Mouse (Mus musculus) ES-E14 (cell line): ENCODE measurements at regions not wholly inside any gene's neighbourhood (a gene's known extent, or its start where the extent isn't known, plus 50 kb on each side); places are given as distances from the start of the nearest gene placed in this dataset.

Experiments used
- DNase-seq: peaks from one replicate; pipeline ENCODE4 v3.0.0-alpha.2; 2013; ENCODE audit warnings: low read depth, low spot score
- H3K27ac ChIP-seq: 2 replicates; pipeline ENCODE4 v1.5.1; 2012; ENCODE audit warnings: low read depth, mild to moderate bottlenecking, low read length, moderate library complexity, mixed read lengths; ENCODE audit not compliant: poor library complexity, insufficient read depth, severe bottlenecking
- H3K36me3 ChIP-seq: 2 replicates; pipeline ENCODE4 v1.6.1; 2012; ENCODE audit warnings: mild to moderate bottlenecking, low read length, moderate library complexity, mixed read lengths; ENCODE audit not compliant: control insufficient read depth, poor library complexity, insufficient read depth, severe bottlenecking
- H3K4me1 ChIP-seq, 2 experiments: fragments of 150-350 bp in 1 of 2; sonication (generic) in 1 of 2; 2 replicates each; pipeline ENCODE4 v1.6.1; 2012; ENCODE audit warnings: low read length in 2 of 2, mild to moderate bottlenecking in 1 of 2, mixed read lengths in 1 of 2; ENCODE audit not compliant: control insufficient read depth in 2 of 2, insufficient read depth in 2 of 2, poor library complexity in 1 of 2
- H3K4me3 ChIP-seq, 2 experiments: fragments of 150-350 bp in 1 of 2; sonication (generic) in 1 of 2; 2 replicates each; pipeline ENCODE4 v1.5.1; 2012; ENCODE audit warnings: low read length in 2 of 2, low read depth in 1 of 2, mild to moderate bottlenecking in 1 of 2, mixed read lengths in 1 of 2; ENCODE audit not compliant: insufficient read depth in 1 of 2, poor library complexity in 1 of 2, severe bottlenecking in 1 of 2
- H3K9ac ChIP-seq: 2 replicates; pipeline ENCODE4 v1.6.1; 2012; ENCODE audit warnings: low read depth, mild to moderate bottlenecking, low read length, mixed read lengths; ENCODE audit not compliant: poor library complexity, insufficient read depth, severe bottlenecking
- H3K9me3 ChIP-seq: fragments of 150-350 bp; sonication (generic); 2 replicates; pipeline ENCODE4 v1.6.1; 2012; ENCODE audit warnings: low read depth, mild to moderate bottlenecking, low read length; ENCODE audit not compliant: control insufficient read depth, insufficient read depth
- CHD2 ChIP-seq: IDR thresholded peaks from 2 replicates; pipeline ENCODE4 v1.6.1; 2014; ENCODE audit warnings: mild to moderate bottlenecking, low read depth, low read length, inconsistent platforms
- HCFC1 ChIP-seq: IDR thresholded peaks from 2 replicates; pipeline ENCODE4 v1.6.1; 2012; ENCODE audit warnings: low read length, inconsistent platforms, borderline replicate concordance; ENCODE audit not compliant: insufficient read depth
- MAFK ChIP-seq: IDR thresholded peaks from 2 replicates; pipeline ENCODE4 v1.6.1; 2014; ENCODE audit warnings: mild to moderate bottlenecking, low read depth, low read length, inconsistent platforms; ENCODE audit not compliant: insufficient read depth
- ZC3H11A ChIP-seq: IDR thresholded peaks from 2 replicates; pipeline ENCODE4 v1.6.1; 2012; ENCODE audit warnings: low read depth, mild to moderate bottlenecking, inconsistent platforms, low read length, borderline replicate concordance
- ZNF384 ChIP-seq: IDR thresholded peaks from 2 replicates; pipeline ENCODE4 v1.6.1; 2012; ENCODE audit warnings: low read depth, low read length, inconsistent platforms
- in situ Hi-C, 2 experiments: fragments of 600-800 bp; cut with MboI; formaldehyde crosslinking; loops; one replicate each; pipeline ENCODE4 v1.15.1; 2025; ENCODE audit warnings: low sequenced_read_pairs in 2 of 2, inconsistent platforms in 1 of 2; ENCODE audit not compliant: unreplicated experiment in 2 of 2

GRCm38 (mm10) chr10:95110786-95111185 is 166.2 kb upstream of the Plxnc1 start:
- no peaks in the 10 kb centered on the region for H3K36me3 ChIP-seq
- H3K27ac ChIP-seq: no peak overlapping the region
- no peak for DNase-seq
- H3K4me3 ChIP-seq: no peak overlapping the region
- no peaks in the 10 kb centered on the region for H3K9me3 ChIP-seq
- no peak overlapping the region for H3K9ac ChIP-seq
- H3K4me1 ChIP-seq: 0 out of 4 replicates have a peak, but pooled peaks cover 0 to 3% of the 10 kb centered on the region in 2 experiments
- in situ Hi-C loops: no loop called here
- TF ChIP-seq HCFC1 (no peak), ZC3H11A (no peak), CHD2 (no peak), ZNF384 (no peak), MAFK (no peak)

DNA sequence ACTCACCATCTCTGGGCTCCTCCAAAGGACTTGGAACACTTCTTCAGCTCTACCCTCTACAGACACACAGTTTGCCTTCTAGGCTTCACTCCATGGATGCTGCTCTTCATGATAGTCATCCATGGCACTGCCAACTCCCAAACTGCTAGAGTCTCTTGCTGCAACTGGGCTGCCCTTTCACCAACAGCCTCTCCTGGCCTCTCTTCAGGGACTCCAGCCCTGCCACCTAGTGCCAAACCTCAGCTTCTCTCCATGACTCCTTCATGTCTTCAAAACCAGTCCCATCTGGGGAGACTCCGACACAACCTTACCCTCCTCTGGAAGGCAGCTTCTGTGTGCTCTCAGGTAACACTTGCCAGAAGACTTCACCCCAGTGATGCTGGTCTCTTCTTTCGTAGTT is 164.9 kb upstream of the Plxnc1 start:
- no peaks in the 10 kb centered on the region for H3K9me3 ChIP-seq
- H3K36me3 ChIP-seq: no peaks in the 10 kb centered on the region
- H3K9ac ChIP-seq: no peak overlapping the region
- no peak for DNase-seq
- no peaks in the 10 kb centered on the region for H3K4me1 ChIP-seq
- TF ChIP-seq HCFC1: no peak
- no peak for TF ChIP-seq CHD2
- no peak for TF ChIP-seq ZC3H11A
- TF ChIP-seq MAFK: no peak
- no peak overlapping the region for H3K4me3 ChIP-seq
- in situ Hi-C loops: no loop called here
- H3K27ac ChIP-seq: no peak overlapping the region

- Histone ChIP-seq H3K27ac (no peak overlapping the region), H3K4me1 (no peaks in the 10 kb centered on the region), H3K9ac (no peak overlapping the region), H3K4me3 (no peak overlapping the region), H3K9me3 (no peaks in the 10 kb centered on the region), H3K36me3 (no peaks in the 10 kb centered on the region)
- TF ChIP-seq ZC3H11A (no peak), CHD2 (no peak), MAFK (no peak), HCFC1 (no peak), ZNF384 (no peak)
- in situ Hi-C loops: no loop called here
- DNase-seq: no peak
Measured at GRCm38 (mm10) chr10:95107532-95108251, 163.1 kb upstream of the Plxnc1 start.

- H3K9me3 ChIP-seq: no peaks in the 10 kb centered on the region
- in situ Hi-C loops: no loop called here
- no peak overlapping the region for H3K27ac ChIP-seq
- TF ChIP-seq ZNF384: no peak
- no peak for TF ChIP-seq HCFC1
- no peak for TF ChIP-seq ZC3H11A
- TF ChIP-seq CHD2: no peak
- TF ChIP-seq MAFK: no peak
- H3K4me3 ChIP-seq: no peak overlapping the region
- H3K9ac ChIP-seq: no peak overlapping the region
- DNase-seq: no peak
- H3K4me1 ChIP-seq: no peaks in the 10 kb centered on the region
- H3K36me3 ChIP-seq: no peaks in the 10 kb centered on the region
Measured at GRCm38 (mm10) chr10:95103808-95104207, 159.2 kb upstream of the Plxnc1 start.

DNA sequence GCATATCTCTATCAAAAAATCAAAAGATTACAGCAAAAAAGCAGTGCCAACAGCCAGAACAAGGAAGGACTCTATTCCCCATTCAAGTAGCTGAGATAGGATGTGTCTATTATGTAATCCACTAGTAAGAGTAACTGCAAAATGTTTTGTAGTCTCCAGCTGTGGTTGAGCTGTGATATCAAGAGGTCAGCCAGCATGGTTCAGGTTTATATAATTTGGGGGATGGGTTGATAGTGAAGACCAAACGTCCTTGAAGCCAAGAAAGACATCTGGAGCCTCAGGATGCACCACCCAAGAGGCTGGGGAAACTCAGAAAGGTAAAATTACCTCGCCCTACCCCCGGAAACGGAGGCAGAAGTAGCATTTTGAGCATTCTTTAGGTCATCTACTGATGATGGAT is 158.3 kb upstream of the Plxnc1 start:
- in situ Hi-C loops: no loop called here
- DNase-seq: no peak
- no peak for TF ChIP-seq ZC3H11A
- TF ChIP-seq HCFC1: no peak
- TF ChIP-seq MAFK: no peak
- TF ChIP-seq CHD2: no peak
- no peak for TF ChIP-seq ZNF384
- no peak overlapping the region for H3K4me3 ChIP-seq
- H3K27ac ChIP-seq: no peak overlapping the region
- no peaks in the 10 kb centered on the region for H3K4me1 ChIP-seq
- no peak overlapping the region for H3K9ac ChIP-seq
- H3K36me3 ChIP-seq: no peaks in the 10 kb centered on the region
- H3K9me3 ChIP-seq: no peaks in the 10 kb centered on the region
